Mouse (Mus musculus): Measurements from ENCODE around the gene Smpd3.

Gene Smpd3

GRCm38 (mm10) chr8:106337852-106338521, at the start of gene Smpd3:
Smpd3 (minus strand) TSS chr8:106337988.
- DNase-seq, result peak; percentile 99

- DNase-seq, result no peak
Observed at GRCm38 (mm10) chr8:106381026-106381425, 43.2 kb upstream of the Smpd3 start.

- no peak for DNase-seq
Observed at GRCm38 (mm10) chr8:106379357-106379756, 41.6 kb upstream of the Smpd3 start.

GRCm38 (mm10) chr8:106378501-106379048, 40.8 kb upstream of the Smpd3 start:
- peak; percentile 17 for DNase-seq

GRCm38 (mm10) chr8:106376862-106377261, 39.1 kb upstream of the Smpd3 start:
- no peak for DNase-seq

- no peak for DNase-seq
Observed at GRCm38 (mm10) chr8:106375957-106376356, 38.2 kb upstream of the Smpd3 start.

- no peak for DNase-seq
Observed at GRCm38 (mm10) chr8:106369069-106369468, 31.3 kb upstream of the Smpd3 start.

- DNase-seq, result no peak
Observed at GRCm38 (mm10) chr8:106368501-106368900, 30.7 kb upstream of the Smpd3 start.

- no peak for DNase-seq
Observed at GRCm38 (mm10) chr8:106364837-106365236, 27.0 kb upstream of the Smpd3 start.

- DNase-seq, result no peak
Observed at GRCm38 (mm10) chr8:106364278-106364677, 26.5 kb upstream of the Smpd3 start.

GRCm38 (mm10) chr8:106363321-106363720, 25.5 kb upstream of the Smpd3 start:
- DNase-seq, result no peak

- no peak for DNase-seq
Observed at GRCm38 (mm10) chr8:106359650-106360338, 22.0 kb upstream of the Smpd3 start.

GRCm38 (mm10) chr8:106351135-106351534, 13.3 kb upstream of the Smpd3 start:
- DNase-seq, result no peak

- DNase-seq, result no peak
Observed at GRCm38 (mm10) chr8:106349398-106349797, 11.6 kb upstream of the Smpd3 start.

- DNase-seq, result no peak
Observed at GRCm38 (mm10) chr8:106346123-106346522, 8.3 kb upstream of the Smpd3 start.

- no peak for DNase-seq
Observed at GRCm38 (mm10) chr8:106343471-106343870, 5.7 kb upstream of the Smpd3 start.

GRCm38 (mm10) chr8:106342828-106343227, 5.0 kb upstream of the Smpd3 start:
- no peak for DNase-seq

GRCm38 (mm10) chr8:106338741-106339209, 987 bp upstream of the Smpd3 start:
- peak; percentile 37 for DNase-seq

GRCm38 (mm10) chr8:106336561-106336960, 1.2 kb downstream of the Smpd3 start:
- no peak for DNase-seq

- DNase-seq, result no peak
Observed at GRCm38 (mm10) chr8:106336031-106336430, 1.8 kb downstream of the Smpd3 start.

GRCm38 (mm10) chr8:106335196-106335595, 2.6 kb downstream of the Smpd3 start:
- DNase-seq, result peak; percentile 24

- DNase-seq, result no peak
Observed at GRCm38 (mm10) chr8:106333346-106333745, 4.4 kb downstream of the Smpd3 start.

- no peak for DNase-seq
Observed at GRCm38 (mm10) chr8:106332498-106332897, 5.3 kb downstream of the Smpd3 start.

- DNase-seq, result no peak
Observed at GRCm38 (mm10) chr8:106326624-106327023, 11.2 kb downstream of the Smpd3 start.
